Mouse (Mus musculus) left cerebral cortex, postnatal 10 days (tissue): Measurements from ENCODE around the gene Cttnbp2nl. TPM values are rescaled to one million over a fixed set of nuclear protein-coding genes. Genes with fewer than 3 reads are reported as not detected.

ENCODE experiments used
- DNase-seq, 2 experiments: peaks; one replicate each; pipeline ENCODE4 v3.0.0; 2021 to 2022; ENCODE audit warnings: low spot score in 2 of 2, mixed read lengths in 1 of 2; ENCODE audit errors: extremely low spot score in 1 of 2
- intact Hi-C: fragments of 180-260 bp; cut with DNase I; formaldehyde crosslinking; loops from one replicate; pipeline ENCODE4 v1.15.1; 2025
- total RNA-seq, 2 experiments: library from RNA; stranded (reverse); gene quantifications; 2 replicates each; pipeline ENCODE4 v1.2.3; 2021

Gene Cttnbp2nl
- total RNA-seq, 2 experiments from 2014 or later = 38.7 to 42.7 TPM

DNA sequence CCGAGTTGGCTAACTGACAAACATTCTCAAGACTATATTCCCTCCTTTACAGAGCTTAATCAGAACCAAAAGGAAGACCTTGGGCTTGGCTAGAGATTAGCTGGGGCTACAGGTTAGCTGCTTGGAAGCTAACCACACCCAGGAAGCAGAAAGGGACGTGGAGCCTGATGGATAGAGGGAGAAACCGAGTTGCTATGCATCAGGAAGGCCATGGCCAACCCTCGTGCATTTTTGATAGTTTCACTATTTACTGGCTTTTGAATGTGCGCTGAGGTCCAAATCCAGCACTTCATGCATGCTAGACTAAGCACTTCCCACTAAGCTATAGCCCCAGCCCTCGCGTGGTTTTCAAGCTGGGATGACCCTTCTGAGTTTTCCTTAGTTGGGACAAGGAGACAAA, 57.2 kb downstream of the Cttnbp2nl start:
- intact Hi-C loops = no loop called here
- no peak for DNase-seq

DNA sequence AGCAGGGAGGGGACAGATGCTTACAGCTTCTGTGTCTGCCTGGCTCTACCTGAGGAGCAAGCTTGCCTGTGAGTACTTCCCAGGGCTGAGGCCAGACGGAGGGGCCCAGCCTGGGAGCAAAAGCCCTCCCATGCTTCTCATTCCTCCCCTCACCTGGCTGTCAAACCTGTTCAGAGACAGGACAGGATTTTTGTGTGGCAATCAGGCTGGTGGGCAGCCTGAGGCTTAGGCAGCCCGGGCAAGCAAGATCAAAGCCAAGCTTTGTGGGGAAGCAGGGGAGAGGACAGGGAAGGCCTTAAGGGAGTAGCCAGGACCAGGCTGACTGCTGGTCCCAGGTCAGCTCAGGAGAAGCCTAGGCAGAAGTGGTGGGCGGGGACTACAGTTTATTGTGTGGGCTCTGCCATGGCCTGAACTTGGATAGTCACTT, 58.5 kb downstream of the Cttnbp2nl start:
- DNase-seq = no peak
- intact Hi-C loops = no loop called here

DNA sequence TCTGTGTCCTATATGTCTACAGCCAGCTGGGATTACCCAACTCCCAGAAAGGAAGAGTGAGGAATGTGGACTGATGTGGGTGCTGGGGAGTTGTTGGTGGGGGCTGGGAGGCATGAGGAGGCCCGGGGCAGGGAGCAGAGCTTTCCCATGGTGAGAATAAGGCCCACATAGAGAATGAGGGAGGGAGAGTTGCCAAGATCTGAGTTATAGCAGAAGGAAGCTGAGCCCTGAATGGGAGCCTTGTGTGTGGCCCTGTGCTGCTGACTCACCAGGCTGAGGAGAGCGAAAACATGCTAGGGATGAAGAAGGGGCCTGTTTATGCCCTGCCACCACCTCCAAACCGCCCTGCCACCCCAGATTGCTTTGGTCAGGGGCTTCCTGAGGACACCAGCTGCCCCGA, 59.1 kb downstream of the Cttnbp2nl start:
- peak; percentile 61 to 69 for DNase-seq
- intact Hi-C loops = loop anchor here (1.0 kb wide), 1 partner anchor 62 kb away; no protein-coding TSS in a partner anchor

DNA sequence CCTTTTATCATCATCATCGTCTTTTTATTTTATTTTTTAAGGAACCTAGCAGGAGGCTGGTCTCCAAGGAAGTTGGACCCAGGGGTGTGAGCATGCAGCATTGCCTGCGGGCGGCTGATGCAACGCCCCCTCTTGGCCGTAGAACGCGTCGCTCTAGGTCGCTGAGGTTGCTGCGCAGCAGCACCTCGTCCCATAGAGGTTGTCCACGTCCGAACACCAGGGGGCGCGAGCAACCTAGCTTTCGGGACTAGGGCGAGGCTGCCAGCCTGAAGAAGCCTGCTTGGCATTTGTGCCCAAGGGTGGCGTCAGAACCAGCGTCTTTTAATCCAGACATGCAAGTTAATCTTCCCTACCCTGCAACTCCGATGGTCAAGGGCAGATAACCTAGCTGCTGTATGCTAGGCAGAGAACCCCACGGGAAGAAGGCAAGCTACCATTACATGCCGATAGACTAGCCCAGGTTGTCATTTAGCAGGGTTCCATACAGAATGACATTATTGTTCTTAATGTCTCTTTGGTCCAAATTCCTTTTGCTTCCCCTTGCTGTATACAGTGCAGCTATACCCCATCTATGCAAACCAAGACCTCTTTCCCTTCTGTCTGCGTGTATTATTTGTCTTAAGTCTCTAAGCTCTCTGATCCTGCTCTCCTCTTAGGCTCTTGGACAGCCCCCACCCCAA, 60.1 kb downstream of the Cttnbp2nl start:
- peak; percentile 85 to 92 for DNase-seq
- intact Hi-C loops = loop anchor here (1.0 kb wide), 1 partner anchor 62 kb away; no protein-coding TSS in a partner anchor

DNA sequence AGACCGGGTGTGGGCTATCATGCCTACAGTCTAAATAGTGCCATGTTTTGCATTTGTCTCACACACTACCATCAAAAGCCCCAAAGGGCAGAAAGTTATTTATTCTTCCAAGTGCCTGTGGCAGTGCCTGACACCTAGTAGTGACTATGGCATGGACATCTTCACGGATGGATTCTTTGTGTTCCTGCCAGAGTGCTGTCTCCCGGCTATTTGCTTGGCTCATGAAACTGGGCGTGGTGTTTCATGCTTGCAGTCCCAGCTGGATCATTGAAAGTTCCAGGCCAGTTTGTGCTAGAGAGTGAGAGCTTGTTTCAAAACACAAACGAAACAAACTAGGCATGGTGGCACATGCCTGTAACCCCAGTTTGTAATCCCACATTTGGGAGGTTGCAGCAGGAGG, 61.2 kb downstream of the Cttnbp2nl start:
- intact Hi-C loops = no loop called here
- no peak for DNase-seq

DNA sequence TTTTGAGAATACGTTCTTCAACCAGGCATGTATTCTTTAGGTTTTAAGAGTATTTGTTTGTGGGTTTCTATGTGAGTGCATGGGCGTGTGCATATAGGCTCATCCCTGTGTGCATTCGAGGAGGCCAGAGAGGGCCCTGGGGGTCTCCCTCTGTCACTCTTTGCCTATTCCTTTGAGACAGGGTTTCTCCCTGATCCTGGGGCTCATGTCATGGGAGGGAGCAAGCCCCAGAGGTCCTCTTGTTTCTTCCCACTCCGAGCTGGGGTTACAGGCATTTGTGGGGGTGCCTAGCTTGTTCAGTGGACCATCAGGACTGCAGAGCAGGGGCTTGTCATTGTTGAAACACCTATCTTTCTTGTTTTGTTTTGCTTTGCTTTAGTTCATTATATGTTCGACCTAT, 65.1 kb downstream of the Cttnbp2nl start:
- intact Hi-C loops = no loop called here
- DNase-seq = no peak

DNA sequence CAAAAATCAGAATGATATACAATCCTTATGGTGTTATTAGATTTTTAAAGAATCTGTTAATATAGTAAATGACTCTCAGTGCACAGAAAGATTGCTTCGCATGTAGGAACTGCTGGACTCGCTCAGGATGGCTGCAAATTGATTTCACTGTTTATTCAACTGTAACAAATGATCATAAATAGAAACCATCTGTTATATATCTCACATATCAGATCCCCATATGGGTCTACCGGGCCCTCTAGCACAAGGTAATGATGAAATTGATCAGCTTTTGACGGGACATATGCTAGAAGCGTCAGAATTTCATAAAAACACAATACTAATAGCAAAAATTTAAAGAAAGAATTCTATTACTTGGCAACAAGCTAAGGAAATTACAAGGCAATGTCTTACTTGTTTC, 73.2 kb downstream of the Cttnbp2nl start:
- DNase-seq = no peak
- intact Hi-C loops = no loop called here

DNA sequence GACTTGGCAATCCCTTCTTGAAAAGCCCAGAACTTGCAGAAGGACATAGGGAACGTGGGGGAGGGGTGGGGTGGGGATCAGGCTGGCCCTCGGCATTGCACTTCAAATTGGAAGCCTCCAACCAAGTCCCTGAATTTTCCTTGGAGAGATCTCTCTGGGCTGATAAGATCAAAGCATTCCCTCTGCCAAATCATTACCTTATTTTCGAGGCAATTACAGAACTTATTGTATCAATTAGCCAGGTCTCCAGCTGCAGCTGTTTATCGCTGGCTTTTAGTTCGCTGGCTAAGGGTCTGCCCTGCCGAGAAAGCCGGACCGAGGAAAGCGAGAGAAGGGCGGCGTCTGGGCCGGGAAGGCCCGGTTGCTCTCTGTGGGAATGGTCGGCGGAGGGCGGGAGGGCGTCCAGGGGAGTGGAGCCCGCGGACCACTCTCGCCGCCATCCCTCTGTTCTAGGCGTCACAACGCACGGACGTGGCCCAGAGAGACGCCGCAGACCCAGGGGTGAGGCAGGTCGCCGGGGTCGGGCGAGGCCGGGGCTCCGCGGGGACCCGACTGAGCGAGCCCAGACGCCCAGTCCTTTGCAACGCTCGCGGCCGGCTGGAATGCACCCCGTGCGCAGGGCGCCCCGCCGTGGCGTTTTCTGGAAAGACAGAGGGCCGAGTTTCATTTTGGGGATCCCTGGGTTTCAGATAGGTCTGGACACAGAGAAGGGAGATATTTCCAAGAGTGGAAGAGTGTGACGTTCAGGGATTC, 85.2 kb downstream of the Cttnbp2nl start:
- intact Hi-C loops = loop anchor here (5.0 to 10.0 kb wide), 2 partner anchors 90 to 193 kb away; no protein-coding TSS in a partner anchor
- peak; percentile 63 to 91 for DNase-seq

DNA sequence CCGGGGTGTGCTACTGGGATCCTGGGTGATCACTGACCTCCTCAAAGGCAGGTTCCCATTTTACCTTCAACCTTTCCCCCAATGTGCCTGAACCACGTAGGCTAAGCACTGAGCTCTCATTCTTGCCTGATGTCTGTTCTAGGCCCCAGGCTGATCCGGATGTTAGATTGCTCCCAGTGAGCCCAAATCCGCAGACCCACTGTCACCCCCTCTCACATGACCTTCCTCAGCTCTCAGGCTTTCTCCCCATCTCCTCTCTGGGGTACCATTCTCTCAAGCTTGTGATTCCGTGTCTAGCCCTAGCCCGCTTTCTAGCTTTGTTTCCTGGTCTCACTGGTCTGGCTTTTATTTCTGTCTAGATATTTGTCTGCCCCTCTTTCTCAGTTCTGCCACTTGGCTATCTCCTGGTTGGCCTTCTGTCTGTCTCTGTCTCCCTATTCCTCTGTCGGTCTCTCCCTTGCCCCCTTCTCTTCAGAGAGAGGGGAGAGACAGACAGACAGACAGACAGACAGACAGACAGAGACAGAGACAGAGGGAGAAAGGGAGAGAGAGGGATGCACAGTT, 86.9 kb downstream of the Cttnbp2nl start:
- no peak for DNase-seq
- intact Hi-C loops = loop anchor here (5.0 to 10.0 kb wide), 2 partner anchors 89 to 191 kb away; no protein-coding TSS in a partner anchor

DNA sequence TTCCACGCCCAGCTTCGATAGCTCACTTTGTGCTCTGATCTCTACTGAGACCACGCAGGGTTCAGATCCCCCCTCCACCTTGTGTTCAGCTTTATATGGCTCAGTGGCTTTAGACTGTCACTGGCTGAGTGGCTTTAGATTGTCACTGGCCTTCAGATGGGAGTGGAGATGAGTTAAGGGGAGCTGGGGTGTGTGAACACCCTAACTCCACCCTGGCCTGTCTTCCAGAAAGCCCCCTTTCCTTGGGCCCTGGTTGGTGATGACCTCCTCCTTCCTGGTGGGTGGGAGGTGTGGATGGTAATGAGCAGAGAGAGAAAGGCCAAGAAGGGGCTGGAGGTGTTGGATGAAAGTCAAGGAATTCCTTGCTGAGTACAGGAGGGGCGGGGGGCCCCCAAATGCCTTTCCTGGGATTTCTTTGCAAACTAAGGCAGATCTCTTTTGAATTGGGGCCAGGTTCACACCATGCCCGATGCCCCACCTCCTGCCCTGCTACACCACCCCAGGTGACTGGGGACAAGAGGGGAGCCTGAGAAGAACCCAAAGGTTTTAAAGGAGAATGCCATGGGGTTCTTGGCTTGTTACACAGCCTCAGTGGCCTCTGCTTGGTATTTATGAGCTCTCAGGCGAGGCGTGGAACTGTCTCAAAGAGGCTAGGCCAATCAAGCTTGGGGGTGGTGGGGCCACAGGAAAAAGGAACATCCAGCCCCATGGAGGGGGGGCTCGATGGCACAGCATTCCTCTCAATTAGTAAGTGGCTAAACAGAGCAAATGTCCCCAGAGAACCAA, 87.7 kb downstream of the Cttnbp2nl start:
- DNase-seq = no peak
- intact Hi-C loops = loop anchor here (5.0 to 10.0 kb wide), 2 partner anchors 88 to 190 kb away; no protein-coding TSS in a partner anchor

DNA sequence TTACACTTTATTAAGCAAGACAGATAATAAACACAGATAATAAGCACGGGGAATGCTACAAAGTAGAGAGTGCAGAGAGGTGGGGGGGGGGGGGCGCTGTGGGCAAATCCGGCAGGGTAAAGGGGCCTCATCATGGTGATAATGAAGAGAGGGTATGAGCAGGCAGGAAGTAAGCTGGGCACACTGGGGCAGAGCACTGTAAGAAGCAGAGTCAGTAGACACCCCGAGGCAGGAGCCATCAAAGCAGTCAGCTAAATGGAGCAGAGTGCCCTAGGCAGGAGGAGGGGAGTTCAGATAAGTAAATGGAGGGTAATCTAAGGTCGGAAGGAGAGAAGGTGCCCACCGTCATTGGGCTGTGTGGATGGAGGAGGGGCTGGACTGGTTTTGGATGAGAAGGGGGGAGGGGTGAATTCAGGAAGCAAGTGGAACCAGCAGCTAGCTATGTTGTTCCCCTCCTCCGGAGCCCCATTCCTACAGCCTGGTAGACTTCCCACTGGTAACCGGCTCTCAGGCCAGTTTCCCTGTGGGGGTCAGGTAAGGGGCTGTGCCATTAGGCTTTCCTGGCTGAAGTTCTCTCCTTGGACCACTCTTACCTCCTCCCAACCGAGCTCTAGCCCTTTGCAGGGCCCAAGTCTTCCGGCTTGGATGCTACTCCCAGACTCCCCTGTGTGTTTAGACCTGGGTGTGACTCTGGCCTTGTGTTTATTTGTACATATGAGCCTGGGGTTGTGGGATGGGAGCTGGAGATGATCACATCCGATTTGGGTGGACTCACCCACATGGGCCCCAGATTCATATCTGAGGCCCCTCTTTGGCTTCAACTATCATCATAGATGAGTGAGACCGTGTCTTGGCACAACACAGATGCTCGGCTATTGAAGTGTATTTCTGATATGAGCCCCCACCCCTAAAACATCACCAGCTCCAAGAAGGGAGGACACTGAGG, 89.3 kb downstream of the Cttnbp2nl start:
- intact Hi-C loops = loop anchor here (10.0 kb wide), 1 partner anchor 189 kb away; no protein-coding TSS in a partner anchor

DNA sequence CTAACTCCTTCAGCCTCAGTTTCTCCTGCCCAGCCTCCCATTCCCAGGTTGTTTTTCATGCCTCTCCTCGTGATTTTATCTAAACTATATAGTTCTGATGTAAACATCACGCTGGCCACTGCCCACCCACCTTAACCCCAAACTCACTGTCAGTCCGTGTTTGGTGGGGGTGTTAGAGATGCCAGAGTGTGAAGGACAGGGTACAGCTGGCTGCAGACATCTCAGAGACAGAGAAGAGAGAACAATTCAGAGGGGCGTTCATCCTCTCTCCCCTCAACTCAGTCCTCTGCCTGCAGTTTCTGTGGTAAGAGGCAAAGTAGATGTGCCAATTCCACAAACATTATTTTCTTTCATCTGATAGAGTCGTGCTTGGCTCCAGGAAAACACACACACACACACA, 90.1 kb downstream of the Cttnbp2nl start:
- intact Hi-C loops = loop anchor here (10.0 kb wide), 1 partner anchor 188 kb away; no protein-coding TSS in a partner anchor
- DNase-seq = no peak

More for the DNA sequence above, 89.3 kb downstream of the Cttnbp2nl start:
- DNase-seq = no peak

DNA sequence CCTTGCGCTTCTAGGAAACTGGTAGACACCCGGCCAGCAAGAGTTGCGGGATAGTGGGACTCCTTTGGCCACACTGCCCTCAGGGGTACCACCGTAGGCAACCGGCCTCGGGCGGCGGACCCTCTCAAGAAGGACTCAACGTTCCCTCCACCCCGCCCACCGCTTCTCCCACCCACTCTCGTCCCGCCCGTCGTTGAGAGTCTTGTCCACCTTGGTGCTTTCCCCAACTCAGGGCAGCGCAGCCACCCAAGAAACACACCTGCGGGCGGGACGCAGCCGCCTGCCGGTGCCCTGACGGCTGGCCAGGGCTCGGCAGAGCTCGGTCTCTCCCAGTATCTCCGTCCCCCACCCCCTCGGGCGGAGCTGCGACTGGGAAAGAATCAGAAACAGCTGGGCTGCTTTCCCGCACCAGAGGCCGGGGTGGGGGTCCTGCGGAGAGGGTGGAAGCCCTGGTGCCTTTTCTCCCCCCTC, 90.8 kb downstream of the Cttnbp2nl start:
- intact Hi-C loops = loop anchor here (10.0 kb wide), 1 partner anchor 187 kb away; no protein-coding TSS in a partner anchor
- DNase-seq = peak in 1 of 2 experiments; percentile 57

DNA sequence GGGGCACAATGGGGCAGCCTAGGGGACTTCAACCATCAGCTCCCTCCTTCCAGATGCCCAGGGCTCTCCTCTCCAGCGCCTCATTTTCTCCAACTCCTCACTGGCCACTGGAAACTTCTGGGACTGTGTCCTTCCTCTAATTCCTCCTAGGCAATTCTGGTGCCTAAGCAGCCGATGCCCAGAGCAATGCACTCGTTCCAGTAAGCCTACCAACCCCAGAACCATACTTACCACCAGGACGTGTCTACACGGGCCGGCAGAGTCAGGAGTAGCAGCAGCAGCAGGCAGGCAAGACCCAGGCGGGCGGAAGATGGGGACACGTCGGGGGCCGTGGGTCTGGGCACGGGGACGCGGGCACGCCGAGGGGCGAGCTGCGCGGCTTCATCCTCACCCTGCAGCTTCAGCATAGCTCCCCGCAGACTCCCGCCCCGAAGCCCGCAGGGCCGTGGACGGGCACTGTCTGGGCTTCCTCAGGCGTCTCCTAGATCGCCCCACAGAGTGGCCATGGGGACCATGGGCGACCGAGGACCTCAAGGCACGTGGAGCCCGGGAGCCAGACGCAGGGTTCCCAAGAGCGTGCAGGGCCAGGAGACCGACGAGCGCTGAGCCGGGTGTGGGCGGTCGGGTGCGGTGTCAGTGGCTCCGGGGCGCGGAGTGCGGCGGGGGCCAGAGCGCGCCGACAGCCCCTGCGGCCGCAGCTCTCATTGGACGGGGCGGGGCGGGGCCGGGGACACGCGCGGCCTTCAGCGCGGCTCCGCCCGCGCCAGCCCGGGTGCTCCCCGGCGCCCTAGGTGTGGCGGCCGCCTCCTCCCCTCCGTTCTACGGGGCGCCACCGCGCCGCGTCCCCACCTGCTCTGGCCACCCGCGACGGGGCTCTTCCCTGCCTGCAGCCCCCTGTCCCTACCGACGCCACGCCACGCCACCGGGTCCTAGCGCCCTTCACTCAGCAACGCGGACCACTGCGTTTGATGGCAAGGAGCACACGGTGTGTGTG, 91.6 kb downstream of the Cttnbp2nl start, which contains the start of gene Wnt2b:
Gene Wnt2b (minus strand): TSS at position 856 of the 994 bp plus-strand sequence.
- peak in 1 of 2 experiments; percentile 39 for DNase-seq
- intact Hi-C loops = loop anchor here (10.0 kb wide), 1 partner anchor 187 kb away; no protein-coding TSS in a partner anchor

DNA sequence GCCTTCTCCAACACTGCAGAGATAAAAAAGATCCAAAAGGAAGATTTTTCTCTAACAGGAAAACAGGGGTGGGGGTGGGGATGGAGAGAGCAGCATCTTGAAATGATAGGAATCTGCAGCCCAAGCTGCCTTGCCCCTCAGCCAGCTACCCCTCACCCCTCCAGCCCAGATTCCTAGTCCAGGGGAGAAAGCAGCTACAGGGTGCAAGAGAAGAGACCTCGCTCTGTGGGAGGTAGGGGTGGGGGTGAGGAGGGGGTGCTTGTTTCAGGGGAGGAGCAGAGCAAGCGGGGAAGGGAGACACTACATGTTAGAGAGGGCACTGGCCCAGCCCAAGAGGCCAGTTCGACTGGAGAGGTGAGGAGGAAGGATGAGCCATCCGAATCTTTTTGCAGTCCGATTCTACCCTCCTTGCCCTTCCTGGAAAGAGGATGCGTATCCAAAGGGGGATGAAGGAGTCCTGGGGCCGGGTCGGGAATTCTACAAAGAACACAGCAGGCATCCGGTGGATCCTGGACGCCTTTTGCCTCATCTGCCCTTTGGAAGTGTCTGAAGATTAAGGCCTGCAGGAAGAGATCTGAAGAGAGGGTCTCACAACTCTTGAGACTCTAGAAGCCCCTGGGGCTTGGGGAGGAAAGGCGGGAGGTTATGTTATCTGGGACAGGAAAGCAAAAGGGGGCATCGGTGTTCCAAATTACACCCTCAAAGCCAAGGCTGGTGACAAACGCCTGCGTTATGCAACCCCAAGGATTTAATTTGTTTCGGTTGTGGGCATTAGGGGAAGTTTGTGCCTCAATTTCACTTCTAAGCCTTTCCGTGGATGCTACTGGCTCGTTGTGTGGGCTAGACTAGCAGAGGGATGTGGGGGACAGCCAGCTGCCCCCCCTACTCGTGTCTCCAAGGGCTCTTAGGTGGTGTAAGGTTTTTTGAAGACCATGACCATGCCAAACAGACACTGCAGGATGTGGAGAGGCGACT, 92.6 kb downstream of the Cttnbp2nl start:
- intact Hi-C loops = loop anchor here (10.0 kb wide), 1 partner anchor 186 kb away; no protein-coding TSS in a partner anchor
- DNase-seq = no peak
